Mouse (Mus musculus): Measurements from ENCODE around the gene Nob1. TPM values are rescaled to one million over a fixed set of nuclear protein-coding genes. Genes with fewer than 3 reads are reported as not detected.
A peak's percentile ranks its signal among the peaks of the same experiment; 100 is the strongest.

Gene Nob1
- polyA plus RNA-seq, 1 experiment from 2014 or later: 48.8 TPM

DNA sequence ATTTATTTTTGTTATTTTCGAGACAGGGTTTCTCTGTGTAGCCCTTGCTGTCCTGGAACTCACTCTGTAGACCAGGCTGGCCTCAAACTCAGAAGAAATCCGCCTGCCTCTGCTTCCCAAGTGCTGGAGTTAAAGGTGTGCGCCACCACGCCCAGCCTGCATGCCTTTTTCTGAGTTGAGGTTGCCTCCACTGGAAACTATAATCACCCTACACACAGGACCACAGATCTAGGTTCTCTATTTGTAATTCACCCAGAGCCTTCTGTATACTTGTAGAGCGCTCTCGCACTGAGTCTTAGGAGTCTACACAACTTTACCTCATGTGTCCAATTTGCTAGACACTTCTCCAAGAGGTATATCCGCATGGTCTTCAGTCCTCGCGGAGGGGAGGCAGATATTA is 675 bp downstream of the Nob1 start:
- Histone ChIP-seq H3K27ac (ENCODE audit: low read depth, low read length) (no peak overlapping the region), H3K27me3 (ENCODE audit: control insufficient read depth, insufficient read depth, low read length) (0 out of 2 replicates have a peak, but pooled peaks cover 2% of the 10 kb centered on the region), H3K4me2 (peak overlapping the region; percentile 83), H3K4me1 (ENCODE audit: control insufficient read depth, insufficient read depth, low read length) (peaks cover 8% of the 10 kb centered on the region; the same call in 1 of the 2 replicates), H3K4me3 (ENCODE audit: low read depth, low read length) (peak overlapping the region; percentile 81), H3K9ac (ENCODE audit: low read depth, low read length) (peak overlapping the region; percentile 92), H3K9me3 (replicated peaks; ENCODE audit: control insufficient read depth, low read length) (no peaks in the 10 kb centered on the region), H3K36me3 (ENCODE audit: control insufficient read depth, insufficient read depth, low read length) (peaks cover 8% of the 10 kb centered on the region)
- no peak for ATAC-seq (replicated peaks; ENCODE audit: insufficient number of reproducible peaks, low FRiP score, low TSS enrichment)
- 30% methylated on average over 9 of the region's 9 CpGs for WGBS (ENCODE audit: insufficient replicate concordance)

DNA sequence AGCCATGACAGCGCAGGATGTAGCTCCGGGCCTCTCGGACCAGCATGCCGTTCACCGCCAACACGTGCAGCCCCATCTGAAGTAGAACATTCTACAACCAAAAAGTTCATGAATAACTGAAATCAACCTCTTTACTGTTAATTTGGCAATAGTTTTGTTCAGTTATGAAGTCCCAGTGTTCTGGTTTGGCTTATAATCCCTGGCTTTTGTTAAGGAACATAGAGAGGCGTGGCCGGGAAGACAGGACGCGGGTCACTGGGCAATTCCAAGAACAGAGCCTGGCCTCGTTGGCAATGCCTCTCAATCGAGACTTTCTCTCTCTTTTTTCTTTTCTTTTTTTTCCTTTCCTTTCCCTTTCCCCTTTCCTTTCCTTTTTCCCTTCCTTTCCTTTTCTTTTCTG is 7.8 kb downstream of the Nob1 start:
- H3K4me2 ChIP-seq: no peak overlapping the region
- H3K4me3 ChIP-seq (ENCODE audit: low read depth, low read length): no peak overlapping the region
- H3K4me1 ChIP-seq (ENCODE audit: control insufficient read depth, insufficient read depth, low read length): no peaks in the 10 kb centered on the region
- H3K27ac ChIP-seq (ENCODE audit: low read depth, low read length): no peak overlapping the region
- 91% methylated on average over 12 of the region's 12 CpGs for WGBS (ENCODE audit: insufficient replicate concordance)
- ATAC-seq (replicated peaks; ENCODE audit: insufficient number of reproducible peaks, low FRiP score, low TSS enrichment): no peak
- peaks cover 55% of the 10 kb centered on the region for H3K36me3 ChIP-seq (ENCODE audit: control insufficient read depth, insufficient read depth, low read length)
- H3K9me3 ChIP-seq (replicated peaks; ENCODE audit: control insufficient read depth, low read length): no peaks in the 10 kb centered on the region
- H3K9ac ChIP-seq (ENCODE audit: low read depth, low read length): no peak overlapping the region
- no peaks in the 10 kb centered on the region for H3K27me3 ChIP-seq (ENCODE audit: control insufficient read depth, insufficient read depth, low read length)

DNA sequence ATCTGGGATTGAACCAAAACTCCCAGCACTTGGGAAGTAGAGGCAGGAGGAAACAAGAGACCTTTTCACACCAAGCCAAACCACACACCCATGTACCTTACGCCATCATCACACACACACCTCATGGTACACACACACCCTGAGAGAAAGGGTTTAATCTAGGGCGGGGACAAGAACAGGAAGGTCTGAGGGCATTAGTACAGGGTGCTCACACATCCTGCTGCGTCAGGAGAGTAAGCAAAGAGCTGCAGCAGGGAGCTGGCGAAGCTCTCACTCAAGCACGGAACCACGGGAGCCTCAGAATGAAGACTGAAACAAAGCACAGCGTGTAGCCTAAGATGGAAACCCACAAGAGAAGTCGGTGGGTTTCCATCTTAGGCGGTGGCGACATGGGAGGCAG is 11.0 kb downstream of the Nob1 start:
- ATAC-seq (replicated peaks; ENCODE audit: insufficient number of reproducible peaks, low FRiP score, low TSS enrichment): no peak
- H3K9ac ChIP-seq (ENCODE audit: low read depth, low read length): no peak overlapping the region
- no peak overlapping the region for H3K27ac ChIP-seq (ENCODE audit: low read depth, low read length)
- 85% methylated on average over 10 of the region's 10 CpGs for WGBS (ENCODE audit: insufficient replicate concordance)
- H3K4me3 ChIP-seq (ENCODE audit: low read depth, low read length): no peak overlapping the region
- no peak overlapping the region for H3K4me2 ChIP-seq
- H3K9me3 ChIP-seq (replicated peaks; ENCODE audit: control insufficient read depth, low read length): no peaks in the 10 kb centered on the region
- H3K4me1 ChIP-seq (ENCODE audit: control insufficient read depth, insufficient read depth, low read length): no peaks in the 10 kb centered on the region
- H3K36me3 ChIP-seq (ENCODE audit: control insufficient read depth, insufficient read depth, low read length): peaks cover 59% of the 10 kb centered on the region
- no peaks in the 10 kb centered on the region for H3K27me3 ChIP-seq (ENCODE audit: control insufficient read depth, insufficient read depth, low read length)

DNA sequence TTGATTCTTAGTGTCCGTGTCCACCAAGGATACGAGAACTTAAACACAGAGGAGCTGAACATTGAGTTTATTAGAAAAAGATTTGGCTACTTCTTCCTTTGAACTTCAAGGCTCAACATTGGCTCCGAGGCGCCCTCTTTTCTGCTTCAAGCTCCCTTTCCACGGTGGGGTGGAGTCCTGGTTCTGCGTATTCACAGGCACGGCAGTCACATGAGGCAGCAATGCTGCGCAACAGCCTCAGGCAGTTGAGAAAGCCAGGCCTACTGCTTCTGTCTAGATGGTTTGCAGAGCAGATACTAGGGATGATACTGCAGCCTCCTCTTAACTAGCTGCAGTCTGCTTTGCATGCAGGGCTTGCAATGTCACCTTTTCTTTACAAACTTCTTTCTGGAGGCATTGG is 12.3 kb downstream of the Nob1 start:
- Histone ChIP-seq H3K9ac (ENCODE audit: low read depth, low read length) (no peak overlapping the region), H3K4me3 (ENCODE audit: low read depth, low read length) (no peak overlapping the region), H3K27me3 (ENCODE audit: control insufficient read depth, insufficient read depth, low read length) (no peaks in the 10 kb centered on the region), H3K27ac (ENCODE audit: low read depth, low read length) (no peak overlapping the region), H3K4me2 (no peak overlapping the region), H3K9me3 (replicated peaks; ENCODE audit: control insufficient read depth, low read length) (no peaks in the 10 kb centered on the region), H3K36me3 (ENCODE audit: control insufficient read depth, insufficient read depth, low read length) (peaks cover 51% of the 10 kb centered on the region), H3K4me1 (ENCODE audit: control insufficient read depth, insufficient read depth, low read length) (no peaks in the 10 kb centered on the region)
- no peak for ATAC-seq (replicated peaks; ENCODE audit: insufficient number of reproducible peaks, low FRiP score, low TSS enrichment)
- WGBS (ENCODE audit: insufficient replicate concordance): 89% methylated on average over 8 of the region's 8 CpGs

DNA sequence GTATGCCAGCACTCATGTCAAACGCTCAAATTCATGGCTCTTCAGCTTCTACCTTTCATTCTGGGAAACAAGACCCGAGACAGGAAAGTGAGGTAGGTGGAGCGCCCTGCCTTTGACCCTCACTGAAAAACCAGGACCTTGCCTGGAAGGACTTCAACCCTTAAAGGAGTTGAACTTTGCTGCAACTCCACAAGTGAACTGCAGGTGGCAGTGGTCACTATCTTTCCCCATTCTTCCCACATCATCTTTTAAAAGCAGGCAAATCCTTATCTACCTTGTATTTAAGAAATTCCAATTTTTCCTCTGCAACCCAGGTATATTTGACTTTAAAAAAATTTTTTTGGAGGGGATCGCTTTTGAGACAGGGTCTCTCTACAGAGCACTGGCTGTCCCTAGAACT is 13.5 kb downstream of the Nob1 start:
- Histone ChIP-seq H3K9ac (ENCODE audit: low read depth, low read length) (no peak overlapping the region), H3K27ac (ENCODE audit: low read depth, low read length) (no peak overlapping the region), H3K27me3 (ENCODE audit: control insufficient read depth, insufficient read depth, low read length) (no peaks in the 10 kb centered on the region), H3K36me3 (ENCODE audit: control insufficient read depth, insufficient read depth, low read length) (peaks cover 46% of the 10 kb centered on the region), H3K4me1 (ENCODE audit: control insufficient read depth, insufficient read depth, low read length) (no peaks in the 10 kb centered on the region), H3K9me3 (replicated peaks; ENCODE audit: control insufficient read depth, low read length) (no peaks in the 10 kb centered on the region), H3K4me3 (ENCODE audit: low read depth, low read length) (no peak overlapping the region), H3K4me2 (no peak overlapping the region)
- whole genome bisulfite sequencing (ENCODE audit: insufficient replicate concordance): 68% methylated on average over 4 of the region's 4 CpGs
- no peak for ATAC-seq (replicated peaks; ENCODE audit: insufficient number of reproducible peaks, low FRiP score, low TSS enrichment)

DNA sequence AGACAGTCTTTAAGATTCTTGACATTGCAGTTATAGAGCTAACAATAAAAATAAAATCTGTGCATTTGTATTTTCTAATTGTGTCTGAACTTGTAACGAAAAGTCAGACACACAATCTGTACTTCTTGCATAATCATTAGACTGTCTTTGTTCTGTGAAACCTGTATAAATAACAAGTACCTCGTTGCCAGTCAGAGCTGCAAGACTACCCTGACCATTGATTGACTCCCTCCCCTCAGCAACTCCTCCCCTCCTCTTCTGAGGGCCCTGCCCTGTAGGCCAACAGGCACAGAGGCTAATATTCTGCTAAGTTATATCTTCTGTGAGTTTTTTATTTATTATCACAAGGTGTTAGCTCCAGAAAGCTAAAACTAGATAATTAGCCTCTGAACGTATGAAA is 18.9 kb downstream of the Nob1 start:
- 54% methylated on average over 3 of the region's 3 CpGs for WGBS (ENCODE audit: insufficient replicate concordance)
- Histone ChIP-seq H3K9me3 (replicated peaks; ENCODE audit: control insufficient read depth, low read length) (no peaks in the 10 kb centered on the region), H3K27ac (ENCODE audit: low read depth, low read length) (no peak overlapping the region), H3K9ac (ENCODE audit: low read depth, low read length) (no peak overlapping the region), H3K4me1 (ENCODE audit: control insufficient read depth, insufficient read depth, low read length) (peaks cover 5% of the 10 kb centered on the region; the same call in 1 of the 2 replicates), H3K4me2 (no peak overlapping the region), H3K4me3 (ENCODE audit: low read depth, low read length) (no peak overlapping the region), H3K27me3 (ENCODE audit: control insufficient read depth, insufficient read depth, low read length) (no peaks in the 10 kb centered on the region), H3K36me3 (ENCODE audit: control insufficient read depth, insufficient read depth, low read length) (peaks cover 10% of the 10 kb centered on the region)
- no peak for ATAC-seq (replicated peaks; ENCODE audit: insufficient number of reproducible peaks, low FRiP score, low TSS enrichment)

DNA sequence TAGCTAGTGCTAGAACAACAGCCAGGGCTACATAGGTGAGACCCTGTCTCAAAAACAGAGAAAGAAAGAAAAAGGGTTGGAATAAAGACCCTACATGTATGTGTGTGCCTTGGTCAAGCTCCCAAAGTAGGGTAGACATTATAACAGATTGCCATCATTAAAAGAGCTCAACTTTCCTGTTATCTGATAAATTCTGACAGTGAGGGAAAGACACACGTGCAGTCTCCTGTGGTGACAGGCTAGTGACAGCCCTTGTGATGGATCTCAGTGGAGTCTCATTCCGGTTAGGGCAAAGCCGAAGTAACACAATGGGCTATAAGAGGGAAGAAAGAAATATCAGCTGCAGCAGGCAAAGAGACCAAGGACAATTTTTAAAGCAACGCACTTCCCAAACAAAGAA is 20.8 kb downstream of the Nob1 start:
- Histone ChIP-seq H3K9me3 (replicated peaks; ENCODE audit: control insufficient read depth, low read length) (no peaks in the 10 kb centered on the region), H3K4me2 (no peak overlapping the region), H3K27me3 (ENCODE audit: control insufficient read depth, insufficient read depth, low read length) (no peaks in the 10 kb centered on the region), H3K36me3 (ENCODE audit: control insufficient read depth, insufficient read depth, low read length) (no peaks in the 10 kb centered on the region), H3K9ac (ENCODE audit: low read depth, low read length) (no peak overlapping the region), H3K4me3 (ENCODE audit: low read depth, low read length) (no peak overlapping the region), H3K27ac (ENCODE audit: low read depth, low read length) (peak overlapping the region; percentile 30; the same call in 1 of the 2 replicates), H3K4me1 (ENCODE audit: control insufficient read depth, insufficient read depth, low read length) (peaks cover 5% of the 10 kb centered on the region; the same call in 1 of the 2 replicates)
- 54% methylated on average over 4 of the region's 4 CpGs for WGBS (ENCODE audit: insufficient replicate concordance)
- no peak for ATAC-seq (replicated peaks; ENCODE audit: insufficient number of reproducible peaks, low FRiP score, low TSS enrichment)

DNA sequence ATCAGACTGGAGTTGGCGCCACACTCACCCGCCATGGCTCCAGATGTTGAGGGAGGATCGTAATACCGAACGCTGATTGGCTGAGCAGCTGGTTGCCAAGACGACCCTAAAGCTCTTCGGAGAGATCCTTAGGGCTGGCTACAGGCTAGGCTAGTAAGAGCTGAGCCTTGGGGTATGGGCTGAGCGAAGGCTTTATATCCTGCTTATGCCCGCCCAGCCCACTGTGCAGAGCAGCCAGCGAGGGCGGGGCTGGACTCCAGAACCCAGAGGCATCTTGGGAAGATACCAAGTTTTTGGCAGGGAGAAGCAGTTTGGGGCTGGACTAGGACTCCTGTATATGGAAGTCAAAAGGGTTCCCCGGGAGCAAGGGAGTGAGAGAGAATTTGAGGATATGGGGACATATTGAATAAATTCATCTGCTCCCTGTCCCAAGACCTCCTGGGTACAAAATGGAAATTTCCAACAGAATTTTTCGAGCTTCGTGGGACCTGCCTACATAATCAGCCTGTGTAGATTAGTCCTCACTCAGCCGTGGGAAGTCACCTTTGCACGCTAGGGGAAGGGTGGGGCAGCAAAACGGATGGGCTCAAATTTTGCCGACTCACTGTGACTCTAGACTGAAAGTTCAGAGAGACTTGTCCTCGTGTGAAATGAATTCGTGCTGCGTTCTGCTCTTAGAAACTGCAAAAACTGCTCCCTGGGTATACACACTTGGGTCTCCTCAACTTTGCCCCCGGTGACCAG is 21.6 kb downstream of the Nob1 start, which contains the start of gene Nqo1:
Gene Nqo1 (minus strand): TSS at position 169 of the 744 bp plus-strand sequence.
- WGBS (ENCODE audit: insufficient replicate concordance): 16% methylated on average over 22 of the region's 22 CpGs
- H3K36me3 ChIP-seq (ENCODE audit: control insufficient read depth, insufficient read depth, low read length): no peaks in the 10 kb centered on the region
- H3K4me1 ChIP-seq (ENCODE audit: control insufficient read depth, insufficient read depth, low read length): peaks cover 5% of the 10 kb centered on the region; the same call in 1 of the 2 replicates
- H3K4me2 ChIP-seq: peak within 1 kb of the TSS; percentile 58
- H3K9me3 ChIP-seq (replicated peaks; ENCODE audit: control insufficient read depth, low read length): no peaks in the 10 kb centered on the region
- ATAC-seq (replicated peaks; ENCODE audit: insufficient number of reproducible peaks, low FRiP score, low TSS enrichment): peak; percentile 94
- H3K9ac ChIP-seq (ENCODE audit: low read depth, low read length): peak within 1 kb of the TSS; percentile 30; the same call in 1 of the 2 replicates
- H3K27me3 ChIP-seq (ENCODE audit: control insufficient read depth, insufficient read depth, low read length): no peaks in the 10 kb centered on the region
- H3K27ac ChIP-seq (ENCODE audit: low read depth, low read length): peak within 1 kb of the TSS; percentile 30
- H3K4me3 ChIP-seq (ENCODE audit: low read depth, low read length): peak within 1 kb of the TSS; percentile 15

DNA sequence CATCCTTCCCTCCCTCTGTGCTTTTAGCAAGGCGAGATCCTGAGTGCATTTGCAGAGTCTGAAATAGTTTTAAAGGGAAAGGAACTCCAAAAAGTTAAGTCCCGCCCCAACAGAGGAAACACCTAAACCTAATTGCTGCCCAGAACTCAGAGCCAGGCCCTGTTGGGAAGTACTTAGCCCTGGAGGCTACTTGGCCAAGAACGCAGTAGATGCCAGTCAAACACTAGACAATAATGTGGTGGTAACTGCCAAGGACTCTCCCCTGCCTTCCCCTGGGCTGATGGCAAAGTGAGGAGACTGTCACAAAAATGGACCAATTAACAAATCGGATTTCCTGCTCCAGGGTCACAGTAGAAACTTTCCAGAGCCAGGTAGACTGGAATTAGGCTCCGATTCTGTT is 23.0 kb downstream of the Nob1 start:
- Histone ChIP-seq H3K27me3 (ENCODE audit: control insufficient read depth, insufficient read depth, low read length) (no peaks in the 10 kb centered on the region), H3K4me3 (ENCODE audit: low read depth, low read length) (no peak overlapping the region), H3K4me1 (ENCODE audit: control insufficient read depth, insufficient read depth, low read length) (peaks cover 5% of the 10 kb centered on the region; the same call in 1 of the 2 replicates), H3K27ac (ENCODE audit: low read depth, low read length) (no peak overlapping the region), H3K36me3 (ENCODE audit: control insufficient read depth, insufficient read depth, low read length) (no peaks in the 10 kb centered on the region), H3K9me3 (replicated peaks; ENCODE audit: control insufficient read depth, low read length) (no peaks in the 10 kb centered on the region), H3K4me2 (no peak overlapping the region), H3K9ac (ENCODE audit: low read depth, low read length) (no peak overlapping the region)
- ATAC-seq (replicated peaks; ENCODE audit: insufficient number of reproducible peaks, low FRiP score, low TSS enrichment): no peak
- WGBS (ENCODE audit: insufficient replicate concordance): 78% methylated on average over 5 of the region's 5 CpGs

Data from heart, embryonic 11.5 days (tissue).